Mouse (Mus musculus) heart, postnatal 4 days (tissue): Measurements from ENCODE around the gene Habp4. TPM values are rescaled to one million over a fixed set of nuclear protein-coding genes. Genes with fewer than 3 reads are reported as not detected.

Experiments used
- DNase-seq: peaks from one replicate; pipeline ENCODE4 v3.0.0; 2021
- total RNA-seq, 2 experiments: library from RNA; stranded (reverse); gene quantifications; 2 replicates each; pipeline ENCODE4 v1.2.3; 2021

The Habp4 gene
- total RNA-seq, 2 experiments from 2014 or later = 63.7 to 64.7 TPM

- no peak for DNase-seq
Observed at GRCm38 (mm10) chr13:64178746-64179652, 17.4 kb downstream of the Habp4 start.

GRCm38 (mm10) chr13:64180300-64180699 is 18.7 kb downstream of the Habp4 start:
- DNase-seq = no peak

- DNase-seq = peak; percentile 75
Observed at GRCm38 (mm10) chr13:64180888-64181287, 19.3 kb downstream of the Habp4 start.

- DNase-seq = no peak
Observed at GRCm38 (mm10) chr13:64182091-64182490, 20.5 kb downstream of the Habp4 start.

- DNase-seq = no peak
Observed at GRCm38 (mm10) chr13:64183583-64183982, 22.0 kb downstream of the Habp4 start.

GRCm38 (mm10) chr13:64184361-64184760 is 22.7 kb downstream of the Habp4 start:
- DNase-seq = no peak

GRCm38 (mm10) chr13:64185176-64185575 is 23.6 kb downstream of the Habp4 start:
- no peak for DNase-seq

- no peak for DNase-seq
Observed at GRCm38 (mm10) chr13:64185586-64185985, 24.0 kb downstream of the Habp4 start.

- no peak for DNase-seq
Observed at GRCm38 (mm10) chr13:64186516-64186915, 24.9 kb downstream of the Habp4 start.

GRCm38 (mm10) chr13:64187065-64187464 is 25.4 kb downstream of the Habp4 start:
- DNase-seq = peak; percentile 54

GRCm38 (mm10) chr13:64197899-64198298 is 36.3 kb downstream of the Habp4 start:
- no peak for DNase-seq

GRCm38 (mm10) chr13:64198310-64198709 is 36.7 kb downstream of the Habp4 start:
- no peak for DNase-seq

GRCm38 (mm10) chr13:64200911-64201310 is 39.3 kb downstream of the Habp4 start:
- DNase-seq = no peak

GRCm38 (mm10) chr13:64204726-64205125 is 43.1 kb downstream of the Habp4 start:
- peak; percentile 43 for DNase-seq

GRCm38 (mm10) chr13:64205186-64205585 is 43.6 kb downstream of the Habp4 start:
- peak; percentile 41 for DNase-seq

GRCm38 (mm10) chr13:64208146-64208545 is 46.5 kb downstream of the Habp4 start:
- DNase-seq = no peak

- no peak for DNase-seq
Observed at GRCm38 (mm10) chr13:64211995-64212603, 50.5 kb downstream of the Habp4 start.

- no peak for DNase-seq
Observed at GRCm38 (mm10) chr13:64214891-64215290, 53.3 kb downstream of the Habp4 start.

- no peak for DNase-seq
Observed at GRCm38 (mm10) chr13:64225738-64226137, 64.1 kb downstream of the Habp4 start.

GRCm38 (mm10) chr13:64226725-64227124 is 65.1 kb downstream of the Habp4 start:
- DNase-seq = no peak

- DNase-seq = no peak
Observed at GRCm38 (mm10) chr13:64233139-64233538, 71.5 kb downstream of the Habp4 start.

GRCm38 (mm10) chr13:64235062-64235715 is 73.6 kb downstream of the Habp4 start:
- no peak for DNase-seq

GRCm38 (mm10) chr13:64235777-64236176 is 74.2 kb downstream of the Habp4 start:
- DNase-seq = no peak
